Mouse (Mus musculus): ENCODE measurements at regions not wholly inside any gene's neighbourhood (a gene's known extent, or its start where the extent isn't known, plus 50 kb on each side); places are given as distances from the start of the nearest gene placed in this dataset.

- Histone ChIP-seq H3K36me3 (replicated peaks) (no peaks in the 10 kb centered on the region), H3K27ac (no peak overlapping the region), H3K4me3 (no peak overlapping the region), H3K9me3 (no peaks in the 10 kb centered on the region), H3K27me3 (ENCODE audit: poor library complexity, severe bottlenecking) (no peaks in the 10 kb centered on the region), H3K4me1 (peaks cover 18% of the 10 kb centered on the region)
- WGBS, result 94% methylated on average over 5 of the region's 5 CpGs
- DNase-seq (ENCODE audit: extremely low spot score, low spot score), result no peak
These were observed 61.4 kb upstream of the Arhgap5 start for GRCm38 (mm10) chr12:52442337-52442736.

- H3K4me1 ChIP-seq, result peaks cover 14% of the 10 kb centered on the region
- H3K4me3 ChIP-seq, result no peak overlapping the region
- no peak for DNase-seq (ENCODE audit: extremely low spot score, low spot score)
- H3K27ac ChIP-seq, result no peak overlapping the region
- 59% methylated on average over 2 of the region's 2 CpGs for WGBS
- no peaks in the 10 kb centered on the region for H3K36me3 ChIP-seq (replicated peaks)
- H3K9me3 ChIP-seq, result no peaks in the 10 kb centered on the region
- H3K27me3 ChIP-seq (ENCODE audit: poor library complexity, severe bottlenecking), result no peaks in the 10 kb centered on the region
These were observed 58.0 kb upstream of the Arhgap5 start for GRCm38 (mm10) chr12:52445731-52446130.

- H3K4me1 ChIP-seq, result 0 out of 2 replicates have a peak, but pooled peaks cover 8% of the 10 kb centered on the region
- H3K9me3 ChIP-seq, result no peaks in the 10 kb centered on the region
- H3K4me3 ChIP-seq, result no peak overlapping the region
- 79% methylated on average over 7 of the region's 7 CpGs for WGBS
- no peak for DNase-seq (ENCODE audit: extremely low spot score, low spot score)
- no peaks in the 10 kb centered on the region for H3K27me3 ChIP-seq (ENCODE audit: poor library complexity, severe bottlenecking)
- no peak overlapping the region for H3K27ac ChIP-seq
- H3K36me3 ChIP-seq (replicated peaks), result no peaks in the 10 kb centered on the region
These were observed 57.3 kb upstream of the Arhgap5 start for GRCm38 (mm10) chr12:52446501-52446900.

GRCm38 (mm10) chr12:52447482-52447881, 56.3 kb upstream of the Arhgap5 start:
- 0 out of 2 replicates have a peak, but pooled peaks cover 8% of the 10 kb centered on the region for H3K4me1 ChIP-seq
- no peak overlapping the region for H3K4me3 ChIP-seq
- H3K27ac ChIP-seq, result no peak overlapping the region
- DNase-seq (ENCODE audit: extremely low spot score, low spot score), result no peak
- no peaks in the 10 kb centered on the region for H3K36me3 ChIP-seq (replicated peaks)
- 86% methylated on average over 5 of the region's 5 CpGs for WGBS
- no peaks in the 10 kb centered on the region for H3K9me3 ChIP-seq
- no peaks in the 10 kb centered on the region for H3K27me3 ChIP-seq (ENCODE audit: poor library complexity, severe bottlenecking)

- no peak for DNase-seq (ENCODE audit: extremely low spot score, low spot score)
- WGBS, result 76% methylated on average over 1 of the region's 1 CpGs
- no peak overlapping the region for H3K27ac ChIP-seq
These were observed 55.6 kb upstream of the Arhgap5 start for GRCm38 (mm10) chr12:52448218-52448617.

GRCm38 (mm10) chr12:52453890-52454289, 49.9 kb upstream of the Arhgap5 start:
- no peaks in the 10 kb centered on the region for H3K27me3 ChIP-seq (ENCODE audit: poor library complexity, severe bottlenecking)
- WGBS, result 93% methylated on average over 5 of the region's 5 CpGs
- no peak for DNase-seq (ENCODE audit: extremely low spot score, low spot score)

More at GRCm38 (mm10) chr12:52448218-52448617, 55.6 kb upstream of the Arhgap5 start:
- H3K36me3 ChIP-seq (replicated peaks), result no peaks in the 10 kb centered on the region
- no peaks in the 10 kb centered on the region for H3K27me3 ChIP-seq (ENCODE audit: poor library complexity, severe bottlenecking)
- 0 out of 2 replicates have a peak, but pooled peaks cover 8% of the 10 kb centered on the region for H3K4me1 ChIP-seq
- H3K9me3 ChIP-seq, result no peaks in the 10 kb centered on the region
- no peak overlapping the region for H3K4me3 ChIP-seq

More at GRCm38 (mm10) chr12:52453890-52454289, 49.9 kb upstream of the Arhgap5 start:
- Histone ChIP-seq H3K9me3 (peaks cover 16% of the 10 kb centered on the region), H3K4me3 (no peak overlapping the region), H3K36me3 (replicated peaks) (no peaks in the 10 kb centered on the region), H3K27ac (no peak overlapping the region), H3K4me1 (no peaks in the 10 kb centered on the region)
